Mouse (Mus musculus) G1E (cell line): ENCODE data around the gene Dnah7a. TPM values are rescaled to one million over a fixed set of nuclear protein-coding genes. Genes with fewer than 3 reads are reported as not detected.
"Not testable (repeated sequence)": the region's sequence is repeated elsewhere in the genome, so short reads cannot be mapped to it uniquely, and the experiment has no call there.

Source experiments
- ATAC-seq: 2 replicates; pipeline ENCODE4 v1.8.0; 2016; ENCODE audit warnings: mild to moderate bottlenecking; ENCODE audit not compliant: insufficient number of reproducible peaks, poor library complexity, low FRiP score, severe bottlenecking; ENCODE audit errors: extremely low read depth
- DNase-seq: peaks from one replicate; pipeline ENCODE4 v3.0.0; 2012; ENCODE audit warnings: low spot score
- H3K27me3 ChIP-seq: 2 replicates; pipeline ENCODE4 v1.6.1; 2012; ENCODE audit warnings: mild to moderate bottlenecking, low read length, inconsistent platforms; ENCODE audit not compliant: insufficient read depth
- H3K36me3 ChIP-seq: replicated peaks from 2 replicates; pipeline ENCODE3; 2012; ENCODE audit warnings: mild to moderate bottlenecking, inconsistent platforms
- H3K4me1 ChIP-seq: 2 replicates; pipeline ENCODE4 v1.6.1; 2012; ENCODE audit warnings: low read depth, low read length, inconsistent platforms, mixed read lengths; ENCODE audit not compliant: insufficient read depth
- H3K4me3 ChIP-seq: 2 replicates; pipeline ENCODE4 v1.5.1; 2012; ENCODE audit warnings: low read depth, mild to moderate bottlenecking, inconsistent platforms, low read length, moderate library complexity, mixed read lengths
- H3K9me3 ChIP-seq: replicated peaks from 2 replicates; pipeline ENCODE4 v1.6.1; 2012; ENCODE audit warnings: inconsistent platforms
- CTCF ChIP-seq: IDR thresholded peaks from 2 replicates; pipeline ENCODE4 v1.5.1; 2012; ENCODE audit warnings: low read depth, low read length, inconsistent platforms, mixed read lengths
- GATA1 ChIP-seq: IDR thresholded peaks from 2 replicates; pipeline ENCODE4 v1.6.1; 2012; ENCODE audit warnings: borderline replicate concordance, low read length, inconsistent platforms, mixed read lengths
- GATA2 ChIP-seq: IDR thresholded peaks from 2 replicates; pipeline ENCODE4 v1.6.1; 2012; ENCODE audit warnings: low read depth, low read length, inconsistent platforms, borderline replicate concordance
- POLR2AphosphoS5 ChIP-seq: IDR thresholded peaks from 2 replicates; pipeline ENCODE4 v1.6.1; 2012; ENCODE audit warnings: low read depth, low read length, inconsistent platforms; ENCODE audit not compliant: insufficient replicate concordance
- TAL1 ChIP-seq: conservative IDR thresholded peaks from 2 replicates; pipeline ENCODE4 v1.6.1; 2012; ENCODE audit warnings: low read depth, low read length, inconsistent platforms, mixed read lengths
- polyA plus RNA-seq: library from polyadenylated mRNA; stranded (reverse); fragments of >175 nt; gene quantifications from 2 replicates; pipeline ENCODE4 v1.2.3, GENCODE M21; 2012
- total RNA-seq, 2 experiments: library from RNA; stranded (forward) in 1 of 2; stranded (reverse) in 1 of 2; fragments of 200-1000 nt in 1 of 2; fragments of >200 nt in 1 of 2; fragmentation: Nextera tagmentation in 1 of 2; gene quantifications; 2 replicates each; pipeline ENCODE4 v1.2.3; 2014 to 2017

The Dnah7a gene
- total and polyA plus RNA-seq, 3 experiments, result 0.05 TPM; not detected in 2

GRCm38 (mm10) chr1:53704164-53704563, 2.4 kb downstream of the Dnah7a start:
- no peaks in the 10 kb centered on the region for H3K27me3 ChIP-seq
- TF ChIP-seq CTCF (no peak), GATA2 (no peak)
- ATAC-seq, result no peak
- H3K36me3 ChIP-seq, result no peaks in the 10 kb centered on the region
- peaks cover 2% of the 10 kb centered on the region; the same call in 1 of the 2 replicates for H3K9me3 ChIP-seq
- H3K4me3 ChIP-seq, result no peak overlapping the region
- no peaks in the 10 kb centered on the region for H3K4me1 ChIP-seq
- DNase-seq, result no peak

GRCm38 (mm10) chr1:53664268-53664667, 42.3 kb downstream of the Dnah7a start:
- not testable (repeated sequence) for H3K4me3 ChIP-seq, ATAC-seq, H3K27me3 ChIP-seq, H3K9me3 ChIP-seq, DNase-seq, H3K36me3 ChIP-seq, H3K4me1 ChIP-seq

- no peak for ATAC-seq
- DNase-seq, result no peak
- H3K27me3 ChIP-seq, result no peaks in the 10 kb centered on the region
- no peak for TF ChIP-seq GATA2
- no peak for TF ChIP-seq TAL1
- no peak for TF ChIP-seq GATA1
- TF ChIP-seq POLR2AphosphoS5, result no peak
- no peak for TF ChIP-seq CTCF
- no peak overlapping the region for H3K4me3 ChIP-seq
- no peaks in the 10 kb centered on the region for H3K9me3 ChIP-seq
- H3K4me1 ChIP-seq, result no peaks in the 10 kb centered on the region
- no peaks in the 10 kb centered on the region for H3K36me3 ChIP-seq
These were observed 66.5 kb downstream of the Dnah7a start for GRCm38 (mm10) chr1:53639865-53640794.

GRCm38 (mm10) chr1:53635641-53636040, 70.9 kb downstream of the Dnah7a start:
- ATAC-seq, H3K9me3 ChIP-seq, H3K4me3 ChIP-seq, DNase-seq, H3K36me3 ChIP-seq, H3K4me1 ChIP-seq, H3K27me3 ChIP-seq: not testable (repeated sequence)

GRCm38 (mm10) chr1:53632040-53632439, 74.5 kb downstream of the Dnah7a start:
- not testable (repeated sequence) for H3K4me1 ChIP-seq, H3K27me3 ChIP-seq, ATAC-seq, DNase-seq, H3K36me3 ChIP-seq, H3K9me3 ChIP-seq, H3K4me3 ChIP-seq

GRCm38 (mm10) chr1:53630011-53630410, 76.6 kb downstream of the Dnah7a start:
- H3K4me1 ChIP-seq, result no peaks in the 10 kb centered on the region
- TF ChIP-seq TAL1 (no peak), POLR2AphosphoS5 (no peak), GATA1 (no peak), GATA2 (no peak), CTCF (no peak)
- no peaks in the 10 kb centered on the region for H3K9me3 ChIP-seq
- H3K36me3 ChIP-seq, result no peaks in the 10 kb centered on the region
- no peak overlapping the region for H3K4me3 ChIP-seq
- no peak for DNase-seq
- no peaks in the 10 kb centered on the region for H3K27me3 ChIP-seq
- ATAC-seq, result no peak

- Histone ChIP-seq H3K9me3 (no peaks in the 10 kb centered on the region), H3K27me3 (peaks cover 6% of the 10 kb centered on the region; the same call in 1 of the 2 replicates), H3K4me3 (no peak overlapping the region), H3K36me3 (no peaks in the 10 kb centered on the region), H3K4me1 (no peaks in the 10 kb centered on the region)
- TF ChIP-seq CTCF (no peak), POLR2AphosphoS5 (no peak)
- no peak for DNase-seq
- ATAC-seq, result no peak
These were observed 93.1 kb downstream of the Dnah7a start for GRCm38 (mm10) chr1:53613486-53613885.

- H3K27me3 ChIP-seq, DNase-seq, H3K36me3 ChIP-seq, ATAC-seq, H3K4me1 ChIP-seq, H3K4me3 ChIP-seq, H3K9me3 ChIP-seq: not testable (repeated sequence)
These were observed 125.3 kb downstream of the Dnah7a start for GRCm38 (mm10) chr1:53581326-53581725.

- not testable (repeated sequence) for H3K36me3 ChIP-seq, ATAC-seq, H3K9me3 ChIP-seq, H3K4me3 ChIP-seq, H3K4me1 ChIP-seq, DNase-seq, H3K27me3 ChIP-seq
These were observed 148.7 kb downstream of the Dnah7a start for GRCm38 (mm10) chr1:53557918-53558317.

- H3K4me3 ChIP-seq, H3K4me1 ChIP-seq, H3K27me3 ChIP-seq, DNase-seq, ATAC-seq, H3K9me3 ChIP-seq, H3K36me3 ChIP-seq: not testable (repeated sequence)
These were observed 159.6 kb downstream of the Dnah7a start for GRCm38 (mm10) chr1:53547018-53547417.

- not testable (repeated sequence) for H3K4me1 ChIP-seq, DNase-seq, ATAC-seq, H3K36me3 ChIP-seq, H3K27me3 ChIP-seq, H3K9me3 ChIP-seq, H3K4me3 ChIP-seq
These were observed 168.2 kb downstream of the Dnah7a start for GRCm38 (mm10) chr1:53538356-53538755.
